Mouse (Mus musculus) left cerebral cortex, adult 8-10 months (tissue): ENCODE results near the gene Prkar1b. TPM values are rescaled to one million over a fixed set of nuclear protein-coding genes. Genes with fewer than 3 reads are reported as not detected.

ENCODE experiments used
- DNase-seq, 2 experiments: peaks; one replicate each; pipeline ENCODE4 v3.0.0; 2022; ENCODE audit warnings: low spot score in 2 of 2
- total RNA-seq, 4 experiments: library from RNA; stranded (reverse); gene quantifications; 2 replicates each; pipeline ENCODE4 v1.2.4; 2022

Gene Prkar1b
- total RNA-seq, 4 experiments from 2014 or later, result 670 to 720 (median 701) TPM

GRCm38 (mm10) chr5:138979840-138980239 is 170.0 kb downstream of the Prkar1b start:
- DNase-seq, result no peak

GRCm38 (mm10) chr5:138977759-138978158 is 172.0 kb downstream of the Prkar1b start:
- DNase-seq, result no peak

GRCm38 (mm10) chr5:138974911-138975485 is 174.8 kb downstream of the Prkar1b start:
- no peak for DNase-seq

GRCm38 (mm10) chr5:138973480-138973879 is 176.3 kb downstream of the Prkar1b start:
- DNase-seq, result no peak

- no peak for DNase-seq
Measured at GRCm38 (mm10) chr5:138971405-138971804, 178.4 kb downstream of the Prkar1b start.

- no peak for DNase-seq
Measured at GRCm38 (mm10) chr5:138970056-138970490, 179.7 kb downstream of the Prkar1b start.

Other genes starting within 250 kb of the Prkar1b start
- gene Pdgfa, start 152.6 kb downstream of the Prkar1b start, total RNA-seq, result 10 to 100 TPM; 41.9 to 48.3 (median 44.5) TPM
- 1 to 10 TPM; 6.0 to 8.9 (median 6.9) TPM for gene Dnaaf5, start 222 bp upstream of the Prkar1b start, total RNA-seq
- gene Sun1, start 50.6 kb upstream of the Prkar1b start, total RNA-seq, result 100 to 1,000 TPM; 127 to 146 (median 132) TPM
- gene Get4, start 102.3 kb upstream of the Prkar1b start, total RNA-seq, result 10 to 100 TPM; 56.1 to 59.8 (median 57.6) TPM
- 100 to 1,000 TPM; 207 to 227 (median 217) TPM for gene Adap1, start 175.6 kb upstream of the Prkar1b start, total RNA-seq
- gene Cox19, start 201.4 kb upstream of the Prkar1b start, total RNA-seq, result 10 to 100 TPM; 59.2 to 62.6 (median 61.3) TPM
- gene Cyp2w1, start 202.6 kb upstream of the Prkar1b start, total RNA-seq, result not detected
- 10 to 100 TPM; 15.9 to 17.1 (median 16.4) TPM for gene Gpr146, start 227.7 kb upstream of the Prkar1b start, total RNA-seq